Mouse (Mus musculus) lung, embryonic 15.5 days (tissue): ENCODE measurements at regions not wholly inside any gene's neighbourhood (a gene's known extent, or its start where the extent isn't known, plus 50 kb on each side); places are given as distances from the start of the nearest gene placed in this dataset.

Experiments
- ATAC-seq: fragments of 200-750 bp; cut with Nextera tagmentation; 2 replicates; pipeline ENCODE4 v1.8.0; 2017; ENCODE audit warnings: moderate number of reproducible peaks, borderline replicate concordance; ENCODE audit not compliant: low FRiP score, low TSS enrichment; ENCODE audit errors: extremely low read depth
- H3K27ac ChIP-seq: fragments of 300-500 bp; sonication (generic); 2 replicates; pipeline ENCODE4 v1.5.1; 2015; ENCODE audit warnings: moderate library complexity, mild to moderate bottlenecking, inconsistent platforms
- H3K27me3 ChIP-seq: fragments of 300-500 bp; sonication (generic); 2 replicates; pipeline ENCODE4 v1.6.1; 2015; ENCODE audit warnings: inconsistent platforms
- H3K36me3 ChIP-seq: fragments of 300-500 bp; sonication (generic); 2 replicates; pipeline ENCODE4 v1.6.1; 2015; ENCODE audit warnings: inconsistent platforms
- H3K4me1 ChIP-seq: fragments of 300-500 bp; sonication (generic); 2 replicates; pipeline ENCODE4 v1.6.1; 2015; ENCODE audit warnings: inconsistent platforms
- H3K4me2 ChIP-seq: fragments of 300-500 bp; sonication (generic); 2 replicates; pipeline ENCODE4 v1.6.1; 2015; ENCODE audit warnings: inconsistent platforms, mild to moderate bottlenecking, moderate library complexity
- H3K4me3 ChIP-seq: fragments of 300-500 bp; sonication (generic); 2 replicates; pipeline ENCODE4 v1.5.1; 2015; ENCODE audit warnings: mild to moderate bottlenecking, inconsistent platforms
- H3K9ac ChIP-seq: fragments of 300-500 bp; sonication (generic); 2 replicates; pipeline ENCODE4 v1.6.1; 2015; ENCODE audit warnings: inconsistent platforms
- H3K9me3 ChIP-seq: fragments of 300-500 bp; sonication (generic); 2 replicates; pipeline ENCODE4 v1.6.1; 2016; ENCODE audit warnings: inconsistent platforms
- WGBS: fragments of 180-500 bp; shearing (Covaris S2); methylation state at CpG from one replicate; pipeline ENCODE4 v1.1.7; 2015; 5-methylcytosine and 5-hydroxymethylcytosine counted together

- WGBS = 55% methylated on average over 4 of the region's 4 CpGs
- no peaks in the 10 kb centered on the region for H3K36me3 ChIP-seq
- H3K9ac ChIP-seq = no peak overlapping the region
- no peak overlapping the region for H3K4me3 ChIP-seq
- ATAC-seq = no peak
- no peaks in the 10 kb centered on the region for H3K9me3 ChIP-seq
- no peak overlapping the region for H3K4me2 ChIP-seq
- H3K4me1 ChIP-seq = no peaks in the 10 kb centered on the region
- H3K27ac ChIP-seq = no peak overlapping the region
- no peaks in the 10 kb centered on the region for H3K27me3 ChIP-seq
Observed at GRCm38 (mm10) chr9:101807249-101807648, 54.4 kb upstream of the 9630041A04Rik start.

DNA sequence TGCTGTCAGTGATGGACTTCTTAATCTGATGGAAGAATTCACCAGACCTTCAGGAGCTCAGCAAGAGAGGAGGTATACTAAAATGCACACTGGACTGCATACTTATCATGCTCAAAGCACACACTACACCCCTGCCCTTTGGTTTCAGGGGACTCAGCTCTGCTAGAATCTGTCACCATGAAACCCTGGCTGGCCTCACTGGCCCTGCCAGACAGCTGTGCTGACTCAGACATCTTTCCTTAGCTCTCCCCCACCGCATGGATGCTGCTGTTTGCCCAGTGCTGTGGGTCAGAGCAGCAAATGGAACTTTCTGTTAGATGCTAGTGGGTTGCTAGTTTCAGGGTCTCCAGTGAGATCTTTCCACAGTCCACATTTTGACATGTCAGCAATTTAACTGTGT, 64.9 kb upstream of the 9630041A04Rik start:
- Histone ChIP-seq H3K36me3 (no peaks in the 10 kb centered on the region), H3K27ac (no peak overlapping the region), H3K27me3 (no peaks in the 10 kb centered on the region), H3K4me3 (no peak overlapping the region), H3K9me3 (no peaks in the 10 kb centered on the region), H3K9ac (no peak overlapping the region), H3K4me2 (no peak overlapping the region), H3K4me1 (no peaks in the 10 kb centered on the region)
- ATAC-seq = no peak
- 22% methylated on average over 1 of the region's 1 CpGs for WGBS

DNA sequence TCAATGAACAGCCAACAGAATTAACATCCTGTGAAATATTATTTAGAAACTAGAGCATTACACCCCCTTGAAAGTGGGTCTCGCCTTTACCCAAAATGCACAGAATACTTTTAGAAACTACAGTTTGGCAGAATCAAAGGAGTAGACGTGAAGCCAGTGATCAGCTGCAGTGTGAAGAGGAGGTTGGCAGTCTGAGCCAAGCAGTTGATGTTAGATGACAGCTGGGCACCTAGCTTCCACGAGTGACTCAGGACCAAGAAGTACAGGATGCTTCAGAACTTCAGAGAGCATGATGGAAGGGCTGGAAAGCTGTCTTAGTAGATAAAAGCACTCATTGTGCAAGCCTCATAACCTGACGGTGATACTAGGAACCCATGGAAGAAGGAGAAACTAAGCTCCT, 65.6 kb upstream of the 9630041A04Rik start:
- WGBS = 54% methylated on average over 4 of the region's 4 CpGs
- Histone ChIP-seq H3K27me3 (no peaks in the 10 kb centered on the region), H3K27ac (no peak overlapping the region), H3K4me1 (no peaks in the 10 kb centered on the region), H3K36me3 (no peaks in the 10 kb centered on the region), H3K9ac (no peak overlapping the region), H3K9me3 (no peaks in the 10 kb centered on the region), H3K4me3 (no peak overlapping the region), H3K4me2 (no peak overlapping the region)
- no peak for ATAC-seq

GRCm38 (mm10) chr9:101795436-101795835, 66.2 kb upstream of the 9630041A04Rik start:
- Histone ChIP-seq H3K4me1 (no peaks in the 10 kb centered on the region), H3K27me3 (no peaks in the 10 kb centered on the region), H3K4me3 (no peak overlapping the region), H3K27ac (no peak overlapping the region), H3K9ac (no peak overlapping the region), H3K36me3 (no peaks in the 10 kb centered on the region), H3K9me3 (no peaks in the 10 kb centered on the region), H3K4me2 (no peak overlapping the region)
- ATAC-seq = no peak
- 62% methylated on average over 2 of the region's 2 CpGs for WGBS

DNA sequence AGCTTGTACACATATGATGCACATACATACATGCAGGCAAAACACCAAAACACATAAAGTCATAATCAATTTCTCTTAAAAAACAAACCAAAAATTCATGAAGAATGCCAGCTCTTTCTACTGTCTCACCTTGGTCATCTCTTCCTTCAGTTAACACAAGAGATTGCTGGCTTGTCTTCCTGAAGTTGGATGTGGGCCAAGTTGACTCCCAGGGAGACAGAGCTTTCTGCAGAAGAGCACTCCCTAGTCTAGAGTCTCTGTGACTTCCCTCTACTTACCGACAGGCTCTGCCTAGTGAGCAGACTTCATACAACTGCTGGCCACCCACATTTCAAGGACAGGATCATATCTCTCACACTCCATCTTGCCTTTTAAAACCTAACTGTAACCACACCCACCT, 70.7 kb upstream of the 9630041A04Rik start:
- ATAC-seq = no peak
- Histone ChIP-seq H3K9me3 (no peaks in the 10 kb centered on the region), H3K36me3 (no peaks in the 10 kb centered on the region), H3K4me2 (no peak overlapping the region), H3K27me3 (no peaks in the 10 kb centered on the region), H3K27ac (no peak overlapping the region), H3K4me3 (no peak overlapping the region), H3K4me1 (no peaks in the 10 kb centered on the region), H3K9ac (no peak overlapping the region)
- WGBS = 16% methylated on average over 1 of the region's 1 CpGs

- Histone ChIP-seq H3K4me2 (no peak overlapping the region), H3K36me3 (no peaks in the 10 kb centered on the region), H3K4me1 (peaks cover 12% of the 10 kb centered on the region), H3K27ac (no peak overlapping the region), H3K9me3 (no peaks in the 10 kb centered on the region), H3K9ac (no peak overlapping the region), H3K27me3 (no peaks in the 10 kb centered on the region), H3K4me3 (no peak overlapping the region)
- 37% methylated on average over 10 of the region's 10 CpGs for WGBS
- ATAC-seq = peak; percentile 75; the same call in 1 of the 2 replicates
Observed at GRCm38 (mm10) chr9:101740949-101741605, 120.6 kb upstream of the 9630041A04Rik start.

GRCm38 (mm10) chr9:101739322-101739721, 122.3 kb upstream of the 9630041A04Rik start:
- no peaks in the 10 kb centered on the region for H3K9me3 ChIP-seq
- no peak overlapping the region for H3K4me3 ChIP-seq
- peak overlapping the region; percentile 11; the same call in 1 of the 2 replicates for H3K27ac ChIP-seq
- 32% methylated on average over 10 of the region's 10 CpGs for WGBS
- H3K36me3 ChIP-seq = no peaks in the 10 kb centered on the region
- no peaks in the 10 kb centered on the region for H3K27me3 ChIP-seq
- no peak overlapping the region for H3K9ac ChIP-seq
- peak overlapping the region; percentile 22 for H3K4me2 ChIP-seq
- peaks cover 12% of the 10 kb centered on the region for H3K4me1 ChIP-seq
- ATAC-seq = peak; percentile 36; the same call in 1 of the 2 replicates

GRCm38 (mm10) chr9:101734271-101734670, 127.4 kb upstream of the 9630041A04Rik start:
- H3K27ac ChIP-seq = no peak overlapping the region
- no peaks in the 10 kb centered on the region for H3K27me3 ChIP-seq
- no peak for ATAC-seq
- no peaks in the 10 kb centered on the region for H3K36me3 ChIP-seq
- no peak overlapping the region for H3K9ac ChIP-seq
- H3K4me1 ChIP-seq = peaks cover 4% of the 10 kb centered on the region; the same call in 1 of the 2 replicates
- H3K4me2 ChIP-seq = no peak overlapping the region
- no peaks in the 10 kb centered on the region for H3K9me3 ChIP-seq
- WGBS = 37% methylated on average over 8 of the region's 8 CpGs
- H3K4me3 ChIP-seq = no peak overlapping the region

GRCm38 (mm10) chr9:101733611-101734225, 127.9 kb upstream of the 9630041A04Rik start:
- no peak overlapping the region for H3K4me3 ChIP-seq
- H3K4me1 ChIP-seq = no peaks in the 10 kb centered on the region
- H3K27ac ChIP-seq = no peak overlapping the region
- H3K27me3 ChIP-seq = no peaks in the 10 kb centered on the region
- no peak for ATAC-seq
- WGBS = 68% methylated on average over 14 of the region's 14 CpGs
- no peak overlapping the region for H3K9ac ChIP-seq
- H3K36me3 ChIP-seq = no peaks in the 10 kb centered on the region
- no peak overlapping the region for H3K4me2 ChIP-seq
- no peaks in the 10 kb centered on the region for H3K9me3 ChIP-seq

DNA sequence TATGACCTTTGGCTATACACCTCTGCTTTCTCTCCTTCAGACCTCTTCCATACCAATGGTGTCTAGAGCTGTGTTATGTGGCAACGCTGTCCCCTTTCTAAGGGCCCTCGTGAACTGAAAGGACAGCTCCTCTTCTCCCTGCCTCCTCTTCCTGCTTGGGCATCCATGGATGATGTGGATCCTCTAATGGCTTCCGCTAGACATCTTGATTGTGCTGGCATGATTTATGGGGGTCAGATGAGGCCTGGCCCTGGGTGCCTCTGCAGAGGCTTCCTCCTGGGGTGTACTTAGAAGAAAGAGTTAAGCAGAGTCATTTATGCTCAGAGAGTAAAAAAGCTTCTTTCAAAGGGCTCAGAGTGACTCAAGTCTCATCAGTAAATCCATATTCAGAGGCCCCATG, 131.5 kb upstream of the 9630041A04Rik start:
- no peak for ATAC-seq
- H3K4me3 ChIP-seq = no peak overlapping the region
- no peaks in the 10 kb centered on the region for H3K36me3 ChIP-seq
- H3K27me3 ChIP-seq = no peaks in the 10 kb centered on the region
- H3K27ac ChIP-seq = no peak overlapping the region
- WGBS = 45% methylated on average over 3 of the region's 3 CpGs
- H3K4me2 ChIP-seq = no peak overlapping the region
- no peak overlapping the region for H3K9ac ChIP-seq
- H3K9me3 ChIP-seq = no peaks in the 10 kb centered on the region
- H3K4me1 ChIP-seq = no peaks in the 10 kb centered on the region

- H3K4me3 ChIP-seq = no peak overlapping the region
- no peaks in the 10 kb centered on the region for H3K4me1 ChIP-seq
- no peaks in the 10 kb centered on the region for H3K36me3 ChIP-seq
- no peak overlapping the region for H3K4me2 ChIP-seq
- 38% methylated on average over 2 of the region's 2 CpGs for whole genome bisulfite sequencing
- H3K9me3 ChIP-seq = no peaks in the 10 kb centered on the region
- no peak overlapping the region for H3K27ac ChIP-seq
- no peak for ATAC-seq
- no peak overlapping the region for H3K9ac ChIP-seq
- H3K27me3 ChIP-seq = no peaks in the 10 kb centered on the region
Observed at GRCm38 (mm10) chr9:101717911-101718310, 143.7 kb upstream of the 9630041A04Rik start.

DNA sequence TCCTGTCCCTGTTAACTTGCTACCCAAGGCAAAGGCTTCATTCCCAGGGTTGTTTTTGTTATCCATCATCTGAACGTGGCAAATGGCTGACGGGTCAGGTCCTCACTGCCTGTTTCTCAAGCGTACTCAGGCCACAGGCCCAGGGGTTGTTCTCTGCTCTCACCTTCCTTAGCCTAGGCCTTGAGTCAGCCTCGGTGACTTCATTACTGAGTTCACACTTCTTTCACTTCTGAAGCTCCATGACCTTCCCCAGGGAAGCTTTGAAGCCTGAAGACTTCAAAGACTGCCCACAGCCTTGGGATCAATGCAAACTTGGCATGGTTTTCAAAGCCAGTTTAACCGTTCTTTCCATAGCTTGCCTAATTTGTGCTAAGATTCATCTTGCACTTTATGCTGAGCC, 145.3 kb upstream of the 9630041A04Rik start:
- Histone ChIP-seq H3K9me3 (no peaks in the 10 kb centered on the region), H3K27ac (no peak overlapping the region), H3K9ac (no peak overlapping the region), H3K4me1 (no peaks in the 10 kb centered on the region), H3K4me2 (no peak overlapping the region), H3K36me3 (no peaks in the 10 kb centered on the region), H3K4me3 (no peak overlapping the region), H3K27me3 (no peaks in the 10 kb centered on the region)
- 48% methylated on average over 5 of the region's 5 CpGs for WGBS
- ATAC-seq = no peak
